Mouse (Mus musculus) cerebellum, adult 2 months (tissue): ENCODE data around the gene Gtdc1.

Experiments
- CTCF ChIP-seq: fragments of 200-500 bp; IDR thresholded peaks from 2 replicates; pipeline ENCODE4 v1.5.1; 2011; ENCODE audit warnings: low read depth, mild to moderate bottlenecking, control low read depth, low read length, moderate library complexity, borderline replicate concordance; ENCODE audit not compliant: insufficient read depth
- POLR2A ChIP-seq: fragments of 200-500 bp; IDR thresholded peaks from 2 replicates; pipeline ENCODE4 v1.6.1; 2011; ENCODE audit warnings: low read length, control low read depth, borderline replicate concordance; ENCODE audit not compliant: insufficient read depth

DNA sequence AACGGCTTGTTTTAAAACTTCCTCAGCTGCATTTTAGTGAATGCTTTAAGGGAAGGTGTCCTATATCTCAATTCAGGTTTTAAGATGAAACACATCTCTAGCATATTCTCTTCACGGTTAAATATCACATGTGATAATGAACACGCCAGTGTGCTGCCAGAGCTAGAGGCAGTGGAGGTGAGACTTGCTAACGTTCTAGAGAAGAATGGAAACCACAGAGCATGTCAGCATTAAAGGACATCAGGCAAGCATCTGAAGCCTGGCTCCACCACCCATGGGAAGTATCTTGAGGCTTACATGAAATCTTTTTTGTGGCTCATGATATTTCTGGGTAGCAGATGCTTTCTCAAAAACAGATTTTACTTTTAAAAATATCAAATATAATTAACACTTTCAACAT lies 365.7 kb downstream of the Gtdc1 start:
- TF ChIP-seq CTCF (no peak), POLR2A (no peak)
